Mouse (Mus musculus) heart, embryonic 15.5 days (tissue): ENCODE results near the gene Pspc1. TPM values are rescaled to one million over a fixed set of nuclear protein-coding genes. Genes with fewer than 3 reads are reported as not detected.

ENCODE experiments used
- ATAC-seq: fragments of 200-750 bp; cut with Nextera tagmentation; replicated peaks from 2 replicates; pipeline ENCODE4 v1.8.0; 2017; ENCODE audit warnings: low read depth, moderate TSS enrichment; ENCODE audit not compliant: insufficient number of reproducible peaks, insufficient read depth, low FRiP score
- H3K27ac ChIP-seq: fragments of 300-500 bp; sonication (generic); 2 replicates; pipeline ENCODE4 v1.5.1; 2015; ENCODE audit warnings: mild to moderate bottlenecking, inconsistent platforms
- H3K27me3 ChIP-seq: fragments of 300-500 bp; sonication (generic); 2 replicates; pipeline ENCODE4 v1.6.1; 2015; ENCODE audit warnings: inconsistent platforms
- H3K36me3 ChIP-seq: fragments of 300-500 bp; sonication (generic); 2 replicates; pipeline ENCODE4 v1.6.1; 2015; ENCODE audit warnings: mild to moderate bottlenecking, inconsistent platforms
- H3K4me1 ChIP-seq: fragments of 300-500 bp; sonication (generic); replicated peaks from 2 replicates; pipeline ENCODE4 v1.6.1; 2015; ENCODE audit warnings: inconsistent platforms
- H3K4me2 ChIP-seq: fragments of 300-500 bp; sonication (generic); 2 replicates; pipeline ENCODE4 v1.6.1; 2015; ENCODE audit warnings: inconsistent platforms, mild to moderate bottlenecking, moderate library complexity
- H3K4me3 ChIP-seq: fragments of 300-500 bp; sonication (generic); 2 replicates; pipeline ENCODE4 v1.5.1; 2015; ENCODE audit warnings: mild to moderate bottlenecking, inconsistent platforms
- H3K9ac ChIP-seq: fragments of 300-500 bp; sonication (generic); 2 replicates; pipeline ENCODE4 v1.6.1; 2015; ENCODE audit warnings: mild to moderate bottlenecking, inconsistent platforms
- H3K9me3 ChIP-seq: fragments of 300-500 bp; sonication (generic); replicated peaks from 2 replicates; pipeline ENCODE4 v1.6.1; 2016; ENCODE audit warnings: inconsistent platforms
- WGBS: fragments of 180-500 bp; shearing (Covaris S2); methylation state at CpG from one replicate; pipeline ENCODE4 v1.1.7; 2015; ENCODE audit warnings: mixed read lengths; 5-methylcytosine and 5-hydroxymethylcytosine counted together
- polyA plus RNA-seq: library from polyadenylated mRNA; unstranded; fragments of >200 nt; fragmentation: Nextera tagmentation; extraction: Ambion mirVana; gene quantifications from 2 replicates; pipeline ENCODE4 v1.2.1, GENCODE M21; 2015

Pspc1 gene
- polyA plus RNA-seq, 1 experiment from 2014 or later = 18.5 TPM

DNA sequence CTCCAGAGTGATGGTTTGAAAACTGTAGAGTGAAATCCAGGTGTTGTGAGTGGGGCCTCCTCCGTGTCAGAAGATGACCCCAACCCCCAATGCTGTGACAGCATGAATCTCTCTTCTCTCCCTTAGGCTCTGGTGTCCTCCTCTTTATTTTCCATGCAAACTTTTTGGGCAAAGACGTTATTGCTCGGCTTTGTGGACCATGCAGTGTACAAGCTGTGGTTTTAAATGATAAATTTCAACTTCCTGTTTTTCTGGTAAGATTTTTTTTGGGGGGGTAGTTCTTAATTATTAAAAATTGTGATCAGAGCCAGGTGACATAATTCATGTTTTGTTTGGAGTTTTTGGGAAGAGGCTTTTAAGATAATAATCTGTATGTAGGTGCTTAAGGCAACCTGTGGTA lies 82.6 kb downstream of the Pspc1 start:
- H3K36me3 ChIP-seq = peaks cover 94% of the 10 kb centered on the region
- no peaks in the 10 kb centered on the region for H3K9me3 ChIP-seq

GRCm38 (mm10) chr14:56689766-56690165 lies 88.3 kb downstream of the Pspc1 start:
- WGBS = 71% methylated on average over 1 of the region's 1 CpGs

More for the DNA sequence above, 82.6 kb downstream of the Pspc1 start:
- H3K4me3 ChIP-seq = no peak overlapping the region
- no peaks in the 10 kb centered on the region for H3K4me1 ChIP-seq
- no peak overlapping the region for H3K27ac ChIP-seq
- ATAC-seq = no peak
- H3K4me2 ChIP-seq = no peak overlapping the region
- no peaks in the 10 kb centered on the region for H3K27me3 ChIP-seq
- no peak overlapping the region for H3K9ac ChIP-seq
- WGBS = 83% methylated on average over 3 of the region's 3 CpGs

GRCm38 (mm10) chr14:56689116-56689515 lies 89.0 kb downstream of the Pspc1 start:
- no peak for ATAC-seq
- Histone ChIP-seq H3K4me2 (no peak overlapping the region), H3K9ac (no peak overlapping the region), H3K27ac (no peak overlapping the region), H3K36me3 (peaks cover 86% of the 10 kb centered on the region), H3K9me3 (no peaks in the 10 kb centered on the region), H3K27me3 (no peaks in the 10 kb centered on the region), H3K4me3 (no peak overlapping the region), H3K4me1 (no peaks in the 10 kb centered on the region)
- WGBS = 91% methylated on average over 1 of the region's 1 CpGs

More at GRCm38 (mm10) chr14:56689766-56690165, 88.3 kb downstream of the Pspc1 start:
- H3K27ac ChIP-seq = no peak overlapping the region
- H3K4me2 ChIP-seq = no peak overlapping the region
- H3K4me3 ChIP-seq = no peak overlapping the region
- no peak overlapping the region for H3K9ac ChIP-seq
- peaks cover 85% of the 10 kb centered on the region for H3K36me3 ChIP-seq
- H3K27me3 ChIP-seq = no peaks in the 10 kb centered on the region
- no peak for ATAC-seq
- H3K4me1 ChIP-seq = no peaks in the 10 kb centered on the region
- no peaks in the 10 kb centered on the region for H3K9me3 ChIP-seq

GRCm38 (mm10) chr14:56685426-56685825 lies 92.7 kb downstream of the Pspc1 start:
- Histone ChIP-seq H3K4me3 (no peak overlapping the region), H3K27me3 (no peaks in the 10 kb centered on the region), H3K27ac (no peak overlapping the region), H3K36me3 (peaks cover 73% of the 10 kb centered on the region), H3K4me2 (no peak overlapping the region), H3K4me1 (no peaks in the 10 kb centered on the region), H3K9ac (no peak overlapping the region), H3K9me3 (no peaks in the 10 kb centered on the region)
- ATAC-seq = no peak
- WGBS = 49% methylated on average over 1 of the region's 1 CpGs

Other genes with a start within 250 kb of the Pspc1 start
- gene Cenpj, start 202.9 kb downstream of the Pspc1 start, polyA plus RNA-seq = 7.4 and 7.6 TPM in 2 replicates
- 7.1 and 10.3 TPM in 2 replicates for gene Parp4, start 202.7 kb downstream of the Pspc1 start, polyA plus RNA-seq
- gene Mphosph8, start 110.1 kb downstream of the Pspc1 start, polyA plus RNA-seq = 18.9 and 28.2 TPM in 2 replicates
- 16.7 and 17.3 TPM in 2 replicates for gene Zmym5, start 33.4 kb upstream of the Pspc1 start, polyA plus RNA-seq
- gene Zmym2, start 108.3 kb upstream of the Pspc1 start, polyA plus RNA-seq = 26.8 and 28.4 TPM in 2 replicates